Mouse (Mus musculus) liver, adult 2 months (tissue): ENCODE results near the gene Tcea2. TPM values are rescaled to one million over a fixed set of nuclear protein-coding genes. Genes with fewer than 3 reads are reported as not detected.

Experiments used
- DNase-seq: peaks from one replicate; pipeline ENCODE4 v3.0.0-alpha.2; 2011; ENCODE audit warnings: low read depth, low spot score; ENCODE audit errors: extremely low read depth
- H3K27ac ChIP-seq: fragments of 200-500 bp; replicated peaks from 2 replicates; pipeline ENCODE4 v1.5.1; 2012; ENCODE audit warnings: low read depth, mild to moderate bottlenecking, control low read depth, inconsistent platforms, low read length; ENCODE audit not compliant: insufficient read depth
- H3K27me3 ChIP-seq: fragments of 200-500 bp; 2 replicates; pipeline ENCODE4 v1.6.1; 2012; ENCODE audit warnings: mild to moderate bottlenecking, moderate library complexity, low read length, inconsistent platforms; ENCODE audit not compliant: control insufficient read depth, insufficient read depth
- H3K36me3 ChIP-seq: fragments of 200-500 bp; 2 replicates; pipeline ENCODE4 v1.6.1; 2012; ENCODE audit warnings: low read length, inconsistent platforms; ENCODE audit not compliant: control insufficient read depth, insufficient read depth
- H3K4me1 ChIP-seq: fragments of 200-500 bp; 2 replicates; pipeline ENCODE4 v1.6.1; 2011; ENCODE audit warnings: low read length; ENCODE audit not compliant: control insufficient read depth, insufficient read depth
- H3K4me3 ChIP-seq: fragments of 200-500 bp; 2 replicates; pipeline ENCODE4 v1.5.1; 2011; ENCODE audit warnings: low read depth, mild to moderate bottlenecking, control low read depth, low read length, moderate library complexity; ENCODE audit not compliant: insufficient read depth
- H3K79me2 ChIP-seq: fragments of 200-500 bp; 2 replicates; pipeline ENCODE4 v1.6.1; 2012; ENCODE audit warnings: inconsistent platforms, mild to moderate bottlenecking, low read length, moderate library complexity; ENCODE audit not compliant: control insufficient read depth, insufficient read depth
- H3K9ac ChIP-seq: fragments of 200-500 bp; 2 replicates; pipeline ENCODE4 v1.6.1; 2012; ENCODE audit warnings: low read depth, mild to moderate bottlenecking, control low read depth, inconsistent platforms, low read length
- CTCF ChIP-seq: fragments of 200-500 bp; IDR thresholded peaks from 2 replicates; pipeline ENCODE4 v1.5.1; 2011; ENCODE audit warnings: low read depth, low read length, control low read depth
- POLR2A ChIP-seq: fragments of 200-500 bp; IDR thresholded peaks from 2 replicates; pipeline ENCODE4 v1.6.1; 2011; ENCODE audit warnings: low read length, control low read depth; ENCODE audit not compliant: insufficient read depth; ENCODE audit errors: extremely low read depth
- WGBS: fragments of 180-500 bp; shearing (Covaris S2); methylation state at CpG from one replicate; pipeline ENCODE4 v1.1.7; 2018; 5-methylcytosine and 5-hydroxymethylcytosine counted together
- polyA plus RNA-seq: library from polyadenylated mRNA; depleted of rRNA; stranded (reverse); fragments of >200 nt; gene quantifications from 2 replicates; pipeline ENCODE4 v1.2.3, GENCODE M21; 2012
- total RNA-seq: library from RNA; depleted of rRNA; stranded (reverse); fragments of >200 nt; gene quantifications from 2 replicates; pipeline ENCODE4 v1.2.3, GENCODE M21; 2014

The Tcea2 gene
- total and polyA plus RNA-seq, 2 experiments: 1.4 to 2.8 TPM

DNA sequence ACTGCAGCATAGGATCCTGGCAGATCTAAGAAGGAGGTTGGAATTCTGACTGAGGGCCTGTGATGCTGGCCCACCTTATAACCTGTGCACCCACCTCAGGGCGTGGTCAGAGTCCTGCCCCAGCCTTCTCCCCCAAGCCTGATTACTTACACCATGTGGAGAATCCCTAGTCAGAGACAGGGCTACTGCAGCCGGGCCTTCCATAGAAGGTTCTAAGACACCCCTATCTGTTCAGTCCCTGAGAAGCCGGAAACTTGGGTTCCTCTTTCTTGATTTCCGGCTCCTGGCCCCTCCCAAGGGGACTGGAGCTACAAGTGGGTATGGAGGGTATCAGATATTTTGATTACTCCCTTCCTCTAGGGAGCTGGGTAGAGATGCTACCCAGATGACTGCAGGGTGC lies 11.5 kb downstream of the Tcea2 start:
- TF ChIP-seq CTCF: no peak
- 0 out of 2 replicates have a peak, but pooled peaks cover 3% of the 10 kb centered on the region for H3K27me3 ChIP-seq
- H3K36me3 ChIP-seq: no peaks in the 10 kb centered on the region
- WGBS: 72% methylated on average over 4 of the region's 4 CpGs
- H3K4me3 ChIP-seq: no peak overlapping the region
- H3K79me2 ChIP-seq: no peaks in the 10 kb centered on the region
- H3K9ac ChIP-seq: no peak overlapping the region; the same call in 1 of the 2 replicates
- DNase-seq: no peak
- H3K27ac ChIP-seq: no peak overlapping the region
- 0 out of 2 replicates have a peak, but pooled peaks cover 5% of the 10 kb centered on the region for H3K4me1 ChIP-seq

DNA sequence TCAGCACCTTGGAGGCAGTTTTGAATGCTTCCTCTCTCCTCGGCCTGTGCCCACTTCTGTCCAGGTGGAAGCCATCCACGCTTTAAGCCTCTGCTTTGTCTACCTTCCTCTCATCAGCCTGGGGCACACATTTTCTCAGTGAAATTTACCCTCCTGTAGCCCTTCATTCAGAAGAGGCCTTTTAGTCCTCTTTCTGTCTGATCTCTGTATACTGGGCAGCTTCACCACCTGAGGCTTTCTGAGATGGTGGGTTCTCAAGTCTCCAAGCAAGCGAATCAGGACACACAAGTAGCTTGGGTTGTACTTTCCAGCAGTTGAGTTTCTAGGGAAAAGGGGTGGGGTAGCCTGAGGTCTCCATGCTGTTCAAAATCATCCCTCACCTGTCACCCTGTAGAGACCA lies 12.2 kb downstream of the Tcea2 start:
- H3K36me3 ChIP-seq: no peaks in the 10 kb centered on the region
- DNase-seq: no peak
- H3K27ac ChIP-seq: no peak overlapping the region
- H3K9ac ChIP-seq: no peak overlapping the region
- no peaks in the 10 kb centered on the region for H3K79me2 ChIP-seq
- H3K4me1 ChIP-seq: 0 out of 2 replicates have a peak, but pooled peaks cover 5% of the 10 kb centered on the region
- no peak overlapping the region for H3K4me3 ChIP-seq
- H3K27me3 ChIP-seq: 0 out of 2 replicates have a peak, but pooled peaks cover 3% of the 10 kb centered on the region
- TF ChIP-seq POLR2A: no peak
- TF ChIP-seq CTCF: no peak
- 94% methylated on average over 3 of the region's 3 CpGs for WGBS

DNA sequence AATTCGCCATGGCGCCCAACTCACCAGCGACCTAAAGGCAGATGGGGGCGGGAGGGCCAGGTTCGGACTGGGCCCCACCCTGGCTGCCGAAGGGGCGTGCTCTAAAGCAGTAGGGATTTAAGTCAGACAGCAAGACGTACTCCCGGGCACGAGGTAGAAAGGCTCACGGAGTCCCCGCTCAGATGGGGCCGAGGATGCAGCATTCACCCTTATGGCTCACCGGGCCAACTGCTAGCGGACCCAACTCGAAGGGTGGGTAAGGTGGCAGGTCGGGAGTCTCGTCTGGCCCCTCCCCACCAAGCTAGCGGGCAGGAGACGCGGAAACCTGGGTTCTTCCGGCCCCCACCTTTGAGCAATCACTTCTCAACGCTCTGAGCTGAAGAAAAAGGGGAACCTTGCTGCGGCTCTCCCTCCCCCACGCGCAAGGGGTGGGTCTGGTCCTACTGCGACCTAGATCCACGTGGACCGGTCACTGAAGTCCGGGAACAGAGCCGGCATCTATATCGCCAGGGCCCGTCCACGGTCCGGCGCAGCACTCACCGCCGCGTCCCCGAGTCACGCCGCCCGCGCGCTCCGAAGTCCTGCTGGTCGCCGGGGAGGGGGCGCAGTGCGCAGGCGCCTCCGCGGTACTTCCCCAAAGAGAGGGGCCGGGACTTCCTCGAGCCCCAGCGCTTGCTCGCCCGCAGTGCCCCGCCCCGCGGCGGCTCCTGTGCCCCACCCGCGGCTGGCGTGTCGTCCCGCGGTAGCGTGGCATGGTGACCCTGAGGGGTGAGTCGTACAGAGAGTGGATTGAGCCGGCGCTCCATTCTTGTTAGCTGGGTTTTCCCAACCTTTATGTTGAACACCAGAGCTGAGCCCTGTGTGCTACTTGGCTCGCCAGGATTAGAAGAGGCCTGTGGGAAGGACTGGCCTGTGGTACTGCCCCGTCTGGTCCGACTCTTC lies 13.5 kb downstream of the Tcea2 start, which contains the start of gene Rgs19:
Gene Rgs19, minus strand, starts transcription at position 639 of the 942 bp plus-strand sequence.
- peak within 1 kb of the TSS; percentile 57 for H3K9ac ChIP-seq
- H3K27me3 ChIP-seq: 0 out of 2 replicates have a peak, but pooled peaks cover 3% of the 10 kb centered on the region
- 0 out of 2 replicates have a peak, but pooled peaks cover 5% of the 10 kb centered on the region for H3K4me1 ChIP-seq
- TF ChIP-seq POLR2A (0 out of 2 replicates have a peak, but pooled peaks have one; percentile 17), CTCF (no peak)
- no peaks in the 10 kb centered on the region for H3K36me3 ChIP-seq
- WGBS: 4% methylated on average over 75 of the region's 75 CpGs
- H3K4me3 ChIP-seq: peak within 1 kb of the TSS; percentile 85
- no peaks in the 10 kb centered on the region for H3K79me2 ChIP-seq
- peak; percentile 24 for DNase-seq
- H3K27ac ChIP-seq: peak within 1 kb of the TSS; percentile 50

DNA sequence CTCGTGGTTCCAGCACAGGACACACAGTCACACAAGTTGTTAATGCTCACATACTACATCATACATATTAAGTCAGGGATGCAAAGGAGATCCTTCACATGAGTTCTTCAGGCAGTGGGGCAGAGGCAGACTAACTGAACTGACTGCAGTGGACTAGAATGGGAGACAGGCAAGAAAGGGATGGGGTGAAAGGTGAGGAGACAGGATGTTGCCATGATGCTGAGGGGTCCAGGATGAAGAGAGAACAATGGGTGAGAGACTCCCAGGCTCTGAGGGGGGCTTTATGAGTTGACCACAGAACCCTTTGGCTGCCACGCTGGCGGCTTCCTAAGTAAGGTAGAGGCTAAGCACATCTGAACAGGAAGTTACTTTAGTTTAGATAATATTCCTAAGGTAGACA lies 14.5 kb downstream of the Tcea2 start:
- Histone ChIP-seq H3K4me1 (0 out of 2 replicates have a peak, but pooled peaks cover 5% of the 10 kb centered on the region), H3K9ac (no peak overlapping the region), H3K27ac (no peak overlapping the region), H3K4me3 (no peak overlapping the region), H3K36me3 (no peaks in the 10 kb centered on the region), H3K79me2 (no peaks in the 10 kb centered on the region), H3K27me3 (0 out of 2 replicates have a peak, but pooled peaks cover 3% of the 10 kb centered on the region)
- no peak for DNase-seq
- TF ChIP-seq CTCF (no peak), POLR2A (no peak)
- WGBS: 97% methylated on average over 3 of the region's 3 CpGs

DNA sequence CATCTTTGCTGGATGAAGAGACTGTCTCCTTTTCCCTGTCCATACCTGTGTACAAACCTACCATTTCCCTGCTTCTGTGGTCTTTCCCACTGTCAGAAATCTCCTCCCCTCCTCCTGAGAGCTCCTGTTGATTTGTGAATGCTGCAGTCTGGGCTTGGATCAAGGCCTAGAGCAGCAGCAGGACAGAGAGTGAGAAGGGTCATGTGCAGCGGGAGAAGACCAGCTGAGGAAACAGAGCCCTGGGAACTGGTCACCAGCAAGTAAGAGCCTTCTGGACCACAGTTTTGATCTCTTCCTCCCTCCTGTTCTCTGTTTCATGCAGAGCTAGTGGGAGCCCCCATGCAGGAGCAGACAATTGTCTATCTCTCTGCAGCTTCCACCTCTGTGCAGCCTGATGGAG lies 15.7 kb downstream of the Tcea2 start:
- no peak overlapping the region for H3K4me3 ChIP-seq
- no peaks in the 10 kb centered on the region for H3K79me2 ChIP-seq
- H3K27ac ChIP-seq: no peak overlapping the region
- TF ChIP-seq POLR2A (no peak), CTCF (no peak)
- 90% methylated on average over 1 of the region's 1 CpGs for WGBS
- 0 out of 2 replicates have a peak, but pooled peaks cover 5% of the 10 kb centered on the region for H3K4me1 ChIP-seq
- 0 out of 2 replicates have a peak, but pooled peaks cover 3% of the 10 kb centered on the region for H3K27me3 ChIP-seq
- no peak for DNase-seq
- no peaks in the 10 kb centered on the region for H3K36me3 ChIP-seq
- no peak overlapping the region for H3K9ac ChIP-seq
